Mouse (Mus musculus) large intestine, adult 2 months (tissue): Measurements from ENCODE around the gene Hp. TPM values are rescaled to one million over a fixed set of nuclear protein-coding genes. Genes with fewer than 3 reads are reported as not detected.

Experiments
- DNase-seq: peaks from one replicate; pipeline ENCODE4 v3.0.0-alpha.2; 2012; ENCODE audit warnings: low read depth, low spot score
- WGBS: fragments of 180-500 bp; shearing (Covaris S2); methylation state at CpG from one replicate; pipeline ENCODE4 v1.1.7; 2018; 5-methylcytosine and 5-hydroxymethylcytosine counted together
- polyA plus RNA-seq: library from polyadenylated mRNA; depleted of rRNA; stranded (reverse); fragments of >200 nt; gene quantifications from 2 replicates; pipeline ENCODE4 v1.2.3, GENCODE M21; 2012; rRNA removed

Gene Hp
- polyA plus RNA-seq = 17.8 and 35.4 TPM in 2 replicates

DNA sequence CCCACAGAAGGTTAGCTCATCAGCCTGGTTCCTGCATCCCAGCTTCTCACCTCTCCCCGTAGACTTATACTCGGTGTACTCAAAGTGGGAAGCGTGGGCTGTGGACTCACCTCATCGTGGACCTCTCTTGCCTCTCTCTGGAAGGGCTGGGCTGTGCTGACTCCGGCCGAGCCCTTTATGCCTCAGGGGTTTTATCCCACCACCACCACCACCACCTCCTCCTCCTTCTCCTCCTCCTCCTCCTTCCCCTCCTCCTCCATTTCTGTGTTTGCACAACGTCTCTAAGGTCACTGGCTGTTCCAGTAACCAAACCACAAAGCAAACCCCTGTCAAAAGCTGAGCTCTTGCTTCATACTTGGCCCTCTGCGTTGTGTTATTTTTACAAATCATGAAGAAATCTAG, at the start of gene Hp:
Hp (minus strand) TSS at position 273 of the 402 bp plus-strand sequence.
- DNase-seq = no peak
- 35% methylated on average over 8 of the region's 8 CpGs for WGBS

DNA sequence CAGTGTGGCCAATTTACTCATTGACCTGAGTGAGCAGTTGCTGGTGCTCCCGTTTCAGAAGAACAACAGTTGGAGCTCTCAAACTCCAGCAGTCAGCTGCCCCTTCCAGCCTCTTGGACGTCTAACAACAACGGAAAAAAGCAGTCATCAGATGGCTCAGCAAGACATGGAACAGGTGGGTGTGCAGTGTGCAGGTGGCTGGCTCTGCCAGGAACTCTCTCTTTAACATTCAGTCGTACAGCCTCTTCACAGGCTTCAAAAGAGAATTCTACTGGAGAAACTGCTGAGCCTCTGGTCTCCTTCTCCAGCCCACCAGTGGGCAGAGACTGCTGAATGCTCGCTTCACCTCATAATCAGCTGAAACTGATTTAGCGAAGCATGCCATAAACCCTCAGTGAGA, 49.7 kb upstream of the Hp start:
- 44% methylated on average over 6 of the region's 6 CpGs for WGBS

DNA sequence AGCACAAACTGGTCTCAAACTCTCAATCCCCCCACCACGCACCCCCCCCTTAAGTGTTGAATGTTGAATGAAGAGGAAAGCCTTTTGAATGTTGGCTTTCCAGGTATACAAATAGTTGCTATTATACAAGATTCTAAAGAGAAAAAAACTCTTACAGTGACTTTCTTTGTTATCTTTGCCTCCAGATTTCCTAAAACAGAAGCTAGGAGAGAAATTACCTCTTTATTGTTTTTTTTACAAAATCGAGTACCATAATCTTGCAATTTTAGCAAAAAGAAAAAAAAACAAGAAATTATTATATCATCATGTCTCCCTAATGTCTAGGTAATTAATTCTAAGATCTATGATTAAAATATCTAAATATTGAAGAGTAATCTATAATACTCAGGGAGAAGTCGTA, 36.6 kb upstream of the Hp start:
- DNase-seq = no peak
- WGBS = 84% methylated on average over 3 of the region's 3 CpGs

More for the DNA sequence above, 49.7 kb upstream of the Hp start:
- no peak for DNase-seq

DNA sequence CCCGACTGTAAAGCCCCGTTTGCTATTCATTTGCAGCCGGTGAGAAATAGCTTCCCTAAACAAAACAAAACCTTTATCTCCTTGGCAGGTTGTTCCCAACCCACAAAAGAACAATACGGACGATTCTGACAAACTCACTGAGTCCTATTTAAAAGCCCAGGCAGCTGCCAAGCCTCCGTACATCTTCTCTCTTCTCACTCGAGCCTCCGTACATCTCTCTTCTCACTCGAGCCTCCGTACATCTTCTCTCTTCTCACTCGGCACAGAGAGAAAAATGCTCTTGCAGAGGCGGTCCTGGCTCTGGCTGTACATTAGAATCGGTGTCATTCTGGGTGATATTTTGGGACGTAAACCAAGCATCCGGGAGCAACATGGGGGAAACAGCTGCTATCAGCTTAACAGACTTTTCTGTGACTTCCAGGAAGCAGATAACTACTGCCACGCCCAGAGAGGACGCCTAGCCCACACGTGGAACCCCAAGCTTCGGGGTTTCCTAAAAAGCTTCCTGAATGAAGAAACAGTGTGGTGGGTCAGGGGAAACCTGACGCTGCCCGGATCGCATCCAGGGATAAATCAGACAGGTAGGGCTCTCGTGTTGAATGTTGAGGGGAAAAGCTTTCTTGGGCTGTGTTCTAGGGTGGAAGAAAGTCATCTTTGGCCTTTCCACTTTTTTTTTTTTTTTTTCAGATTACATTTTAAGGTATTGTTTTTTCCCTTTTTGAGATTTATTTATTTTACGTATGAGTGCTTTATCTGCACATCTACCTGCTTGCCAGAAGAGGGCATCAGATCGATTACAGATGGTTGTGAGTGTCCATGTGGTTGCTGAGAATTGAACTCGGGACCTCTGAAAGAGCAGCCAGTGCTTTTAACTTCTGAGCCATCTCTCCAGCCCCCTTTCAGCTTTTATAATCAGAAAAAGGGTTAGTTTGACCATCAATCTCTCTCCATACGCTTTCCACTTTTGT, 35.6 kb upstream of the Hp start, which contains the start of gene Pkd1l3:
Pkd1l3 (plus strand) TSS at position 275 of the 968 bp plus-strand sequence.
- WGBS = 50% methylated on average over 27 of the region's 27 CpGs

DNA sequence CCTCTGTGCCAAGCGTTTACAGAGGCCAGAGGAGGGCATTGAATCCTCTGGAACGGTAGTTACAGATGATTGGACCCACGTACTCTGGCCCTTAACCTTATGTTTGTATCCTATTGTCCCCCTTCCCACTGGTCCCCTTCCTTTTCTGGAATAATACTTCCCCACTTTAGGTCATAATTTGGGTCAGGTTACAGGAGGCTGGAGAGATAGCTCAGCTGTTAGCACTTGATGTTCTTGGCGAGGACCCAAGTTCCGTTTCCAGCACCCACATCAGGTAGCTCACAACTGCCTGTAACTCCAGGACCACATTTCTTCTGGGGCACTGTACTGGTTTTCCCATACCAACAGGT, 30.2 kb upstream of the Hp start:
- peak; percentile 13 for DNase-seq
- WGBS = 5% methylated on average over 5 of the region's 5 CpGs

More for the DNA sequence above, 35.6 kb upstream of the Hp start, which contains the start of gene Pkd1l3:
- no peak for DNase-seq

DNA sequence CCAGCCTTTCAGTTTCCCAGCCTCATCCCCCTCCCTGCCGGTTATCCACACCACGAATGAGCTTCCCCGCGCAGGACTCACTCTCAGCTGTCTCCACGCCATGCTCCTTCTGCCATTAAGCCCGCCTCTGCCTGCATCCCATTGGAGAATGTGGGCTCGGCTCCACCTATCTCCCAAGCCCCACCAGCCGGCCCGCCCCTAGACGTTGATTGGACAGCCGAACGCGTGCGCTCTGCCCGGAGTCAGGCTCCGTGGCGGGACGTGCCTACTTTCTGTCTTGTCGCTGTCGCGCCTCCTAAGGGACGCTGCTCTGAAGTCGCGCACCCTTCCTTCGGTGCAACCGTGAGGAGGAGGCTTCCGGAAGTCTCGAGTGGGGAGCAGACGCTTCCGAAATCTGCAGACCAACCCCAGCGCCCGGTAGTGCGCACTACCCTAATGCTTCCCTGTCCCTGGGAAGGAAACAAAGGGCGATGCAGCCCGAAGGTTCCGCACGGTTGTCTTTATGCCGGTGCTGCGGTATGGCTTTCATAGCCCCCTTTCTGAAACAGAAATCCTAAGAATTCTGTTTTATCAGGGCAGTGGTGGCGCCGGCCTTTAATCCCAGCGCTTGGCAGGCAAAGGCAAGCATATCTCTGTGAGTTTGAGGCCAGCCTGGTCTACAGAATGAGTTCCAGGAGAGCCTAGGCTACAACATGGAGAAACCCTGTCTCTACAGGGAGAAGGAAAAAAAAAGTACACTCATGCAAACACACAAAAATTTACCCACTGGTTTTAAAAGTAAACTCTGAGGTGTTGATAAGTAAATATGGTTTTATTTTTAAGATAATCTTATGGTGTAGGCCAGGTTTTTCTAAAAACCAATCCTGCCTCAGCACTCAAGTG, 29.5 kb upstream of the Hp start, which contains the start of gene Dhodh:
Dhodh (minus strand) TSS at position 403 of the 882 bp plus-strand sequence.
- under 1% methylated on average over 42 of the region's 42 CpGs for WGBS

DNA sequence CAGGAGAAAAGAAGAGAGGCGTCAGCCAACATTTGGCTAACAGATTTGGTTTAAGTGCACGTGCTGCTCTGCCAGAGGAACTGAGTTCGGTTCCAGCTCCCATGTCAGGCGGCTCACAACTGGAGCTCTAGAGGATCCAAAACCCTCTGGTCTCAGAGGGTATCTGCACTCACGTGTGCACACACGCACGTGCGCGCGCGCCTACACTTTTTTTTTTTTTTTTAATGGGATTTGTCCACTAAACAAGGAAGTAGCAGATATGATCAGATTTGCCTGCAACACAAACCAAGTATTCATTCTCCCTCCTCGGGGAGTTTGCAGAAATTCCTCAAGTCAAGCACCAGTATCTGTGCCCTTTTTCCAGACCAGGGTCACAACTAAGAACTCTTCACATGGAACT, 28.7 kb upstream of the Hp start:
- no peak for DNase-seq
- 1% methylated on average over 12 of the region's 12 CpGs for WGBS

More for the DNA sequence above, 29.5 kb upstream of the Hp start, which contains the start of gene Dhodh:
- peak; percentile 92 for DNase-seq

DNA sequence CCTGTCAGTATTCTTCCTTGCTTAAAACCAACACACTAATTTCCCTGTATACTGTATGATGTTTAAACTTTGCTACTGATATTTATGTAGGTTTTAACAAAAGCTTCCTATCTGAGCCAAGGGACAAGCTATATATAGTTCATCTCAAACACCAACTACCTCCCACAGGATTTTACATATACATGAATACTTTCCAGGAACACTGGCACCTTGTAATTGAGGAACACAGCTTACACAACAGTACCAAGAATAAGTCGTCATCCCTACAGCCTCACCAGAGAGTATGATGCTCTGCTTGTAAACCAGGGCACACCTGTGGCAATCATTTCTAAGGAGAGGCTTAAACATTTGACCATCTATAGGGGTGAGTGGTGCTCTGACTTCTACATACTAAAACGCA, 27.8 kb upstream of the Hp start:
- DNase-seq = no peak
- WGBS = 66% methylated on average over 2 of the region's 2 CpGs

DNA sequence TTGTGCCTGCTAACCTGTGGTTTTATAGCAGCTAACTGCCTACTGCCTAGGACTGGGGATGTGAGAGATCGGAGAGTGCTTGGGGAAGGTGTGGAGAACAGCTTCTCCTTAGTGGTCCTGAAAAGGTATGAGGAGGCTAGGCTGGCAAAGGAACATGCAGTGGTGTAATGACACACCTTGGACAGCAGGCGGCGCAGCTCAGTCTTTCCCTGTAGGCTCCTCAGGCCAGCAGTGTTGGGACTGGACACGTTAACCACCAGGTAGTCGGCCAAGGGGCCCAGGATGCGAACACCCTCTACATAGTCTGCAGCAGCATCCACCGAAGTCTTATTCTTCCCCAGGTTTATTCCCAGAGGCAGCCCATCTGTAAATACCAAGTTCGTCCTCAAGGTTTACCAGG, 16.9 kb upstream of the Hp start:
- WGBS = 42% methylated on average over 8 of the region's 8 CpGs
- DNase-seq = no peak

DNA sequence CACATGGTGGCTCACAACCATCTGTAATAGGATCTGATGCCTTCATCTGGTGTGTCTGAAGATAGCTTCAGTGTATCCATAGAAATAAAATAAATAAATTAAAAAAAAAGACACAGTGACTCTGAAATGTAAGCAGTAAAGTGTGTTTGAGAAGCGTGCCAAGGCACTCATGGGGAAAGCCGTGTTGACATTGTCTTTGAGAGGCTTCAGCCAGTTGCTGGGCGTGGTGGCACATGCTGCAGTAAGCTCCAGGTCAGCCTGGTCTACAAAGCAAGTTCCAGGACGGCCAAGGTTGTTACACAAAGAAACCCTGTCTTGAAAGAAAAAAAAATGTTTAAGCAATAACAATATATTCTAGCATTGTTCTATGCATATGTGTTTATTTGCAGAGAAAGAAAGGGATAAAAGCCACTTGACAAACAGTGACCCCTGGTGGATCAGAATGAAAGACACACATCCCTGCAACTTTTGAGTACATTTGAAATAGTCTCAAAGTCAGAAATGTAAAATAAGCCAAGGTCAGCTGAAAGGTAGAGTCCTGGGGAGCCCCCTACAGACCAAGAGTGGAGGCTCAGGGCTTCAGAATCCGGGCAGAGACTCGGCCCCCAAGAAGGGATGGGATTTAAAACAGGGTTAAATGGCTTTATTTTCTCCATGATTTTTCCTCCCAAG, 14.3 kb upstream of the Hp start:
- DNase-seq = no peak
- WGBS = 36% methylated on average over 6 of the region's 6 CpGs

DNA sequence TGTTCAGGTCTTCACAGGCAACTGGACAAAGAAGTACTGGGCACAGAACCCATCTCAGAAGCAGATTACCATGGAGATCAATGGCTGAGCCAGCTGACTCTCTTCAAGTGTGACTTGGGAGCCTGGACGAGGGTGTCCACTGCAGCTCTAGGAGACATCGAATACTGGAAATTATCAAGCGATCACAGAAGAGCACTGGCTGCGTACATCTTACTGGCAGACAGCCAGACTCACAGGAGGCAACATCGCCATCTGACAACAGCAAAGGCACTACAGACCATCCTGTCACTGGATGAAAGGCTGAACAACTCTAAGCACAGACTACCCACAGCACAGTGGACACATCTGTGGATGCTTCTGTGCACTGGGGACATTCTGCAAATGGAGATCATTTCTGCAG, 13.2 kb upstream of the Hp start:
- 86% methylated on average over 5 of the region's 5 CpGs for WGBS
- no peak for DNase-seq

DNA sequence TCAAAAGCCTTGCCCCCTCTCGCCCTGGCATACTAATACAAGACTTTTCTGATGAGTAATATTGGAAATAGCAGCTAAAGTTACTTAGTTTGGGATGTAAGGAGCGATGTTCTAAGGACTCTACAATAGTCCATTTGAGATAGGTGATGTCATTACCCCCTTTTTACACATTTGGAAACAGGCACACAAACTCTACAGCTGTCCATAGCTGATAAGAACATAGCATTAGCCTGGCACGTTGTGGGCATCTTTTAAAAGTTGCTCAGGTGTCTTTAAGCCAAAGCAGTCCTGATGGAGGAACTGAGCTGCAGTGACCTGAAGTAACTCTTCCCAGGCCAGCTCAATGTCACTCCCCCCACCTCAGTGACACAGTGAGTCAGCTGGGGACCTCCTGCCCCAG, 12.4 kb upstream of the Hp start:
- 83% methylated on average over 3 of the region's 3 CpGs for WGBS
- DNase-seq = no peak

DNA sequence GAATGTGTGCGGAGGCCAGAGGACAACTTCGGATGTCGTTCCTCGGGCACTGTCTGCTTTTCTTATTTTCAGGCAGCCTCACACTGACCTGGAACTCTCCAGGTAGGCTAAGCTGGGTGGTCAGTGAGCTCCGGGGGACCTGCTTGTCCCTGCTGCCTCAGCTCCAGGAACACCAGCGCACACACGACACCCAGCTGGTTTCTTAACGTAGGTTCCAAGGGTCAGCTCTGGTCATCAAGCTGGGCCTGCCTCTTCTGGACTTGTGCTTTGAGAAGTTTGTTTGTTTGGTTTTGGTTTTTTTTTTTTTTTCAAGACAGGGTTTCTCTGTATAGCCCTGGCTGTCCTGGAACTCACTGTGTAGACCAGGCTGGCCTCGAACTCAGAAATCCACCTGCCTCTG, 11.9 kb upstream of the Hp start:
- DNase-seq = no peak
- 80% methylated on average over 9 of the region's 9 CpGs for WGBS

DNA sequence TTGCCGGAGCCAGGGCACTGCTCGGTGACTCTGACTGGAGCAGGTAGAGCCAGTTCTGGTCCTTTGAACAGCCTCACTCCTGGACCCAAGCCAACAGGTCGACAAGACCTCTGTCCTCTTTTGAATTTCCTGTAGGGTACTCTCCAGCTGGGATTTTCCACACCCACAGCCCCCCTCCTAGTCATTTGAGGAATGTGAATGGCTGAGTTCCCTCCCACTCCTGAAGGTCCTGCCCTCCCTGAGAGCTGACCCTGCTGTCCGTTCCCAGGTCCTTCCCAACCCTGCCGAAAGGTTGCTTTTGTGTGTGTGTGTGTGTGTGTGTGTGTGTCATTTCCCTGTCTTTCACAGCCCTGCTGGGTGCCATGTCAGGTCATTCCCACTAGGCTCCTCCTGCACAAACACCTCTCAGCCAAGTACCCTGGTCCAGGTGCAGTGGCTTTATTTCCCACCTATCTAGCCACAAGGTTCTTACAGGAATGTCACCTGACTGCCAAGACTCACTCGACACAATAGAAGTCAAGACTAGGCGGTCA, 8.1 kb upstream of the Hp start:
- no peak for DNase-seq
- 18% methylated on average over 7 of the region's 7 CpGs for WGBS

DNA sequence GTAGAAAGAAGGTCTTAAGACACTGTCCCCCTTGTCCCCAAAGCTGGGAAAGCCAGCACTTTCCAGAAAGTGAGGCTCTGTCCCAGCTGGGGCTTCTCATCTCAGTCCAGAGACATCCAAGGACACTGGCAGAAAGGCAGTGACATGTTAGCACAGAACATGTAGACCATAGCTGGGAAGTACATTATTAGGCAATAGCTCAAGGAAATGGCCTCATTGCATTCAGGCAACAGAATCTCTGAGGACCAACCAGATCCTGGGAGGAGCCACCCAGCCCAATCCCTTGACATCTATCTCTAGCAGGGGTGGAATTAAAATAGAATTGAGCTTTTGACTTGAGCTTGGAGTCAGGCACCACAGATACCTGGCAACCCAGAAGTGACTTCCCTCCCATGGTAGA, 6.7 kb upstream of the Hp start:
- DNase-seq = no peak

DNA sequence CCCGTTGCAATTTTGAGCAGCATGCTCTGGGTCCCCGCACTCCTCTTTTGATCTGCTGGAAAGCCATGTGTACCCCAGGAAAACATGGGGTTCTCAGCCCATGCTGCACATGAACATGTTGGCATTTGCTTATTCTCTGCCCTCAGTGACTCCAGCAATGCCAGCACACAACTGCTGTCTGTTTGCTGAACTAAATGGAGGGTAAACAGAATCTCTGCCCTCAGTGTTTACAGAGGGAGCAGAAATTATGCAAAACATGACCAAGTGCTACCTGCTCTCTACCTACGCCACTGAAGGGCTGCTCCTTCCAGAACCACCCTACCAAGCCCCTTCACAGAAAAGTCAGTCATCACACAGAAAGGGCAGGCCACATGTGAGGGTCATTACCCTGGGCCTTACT, 5.9 kb upstream of the Hp start:
- 41% methylated on average over 3 of the region's 3 CpGs for WGBS
- no peak for DNase-seq

DNA sequence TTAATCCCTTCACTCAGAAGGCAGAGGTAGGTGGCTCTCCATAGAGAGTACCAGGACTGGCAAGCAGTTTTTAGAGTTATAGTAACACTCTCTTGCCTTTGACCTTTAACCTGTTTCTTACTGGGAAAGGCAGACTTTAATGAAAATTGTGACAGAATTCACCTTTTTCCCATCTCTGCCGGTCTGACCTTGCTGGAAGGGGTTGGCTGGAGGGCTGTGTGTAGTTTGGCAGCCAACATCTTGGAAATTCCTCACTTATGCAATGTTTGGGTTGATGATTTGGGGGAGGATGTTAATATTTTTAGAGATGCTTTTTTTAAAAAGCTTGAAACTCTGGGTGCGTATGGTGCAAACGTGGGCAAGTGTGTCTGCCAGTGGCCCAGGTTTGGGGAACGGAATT, 5.3 kb upstream of the Hp start:
- no peak for DNase-seq
- WGBS = 81% methylated on average over 4 of the region's 4 CpGs

DNA sequence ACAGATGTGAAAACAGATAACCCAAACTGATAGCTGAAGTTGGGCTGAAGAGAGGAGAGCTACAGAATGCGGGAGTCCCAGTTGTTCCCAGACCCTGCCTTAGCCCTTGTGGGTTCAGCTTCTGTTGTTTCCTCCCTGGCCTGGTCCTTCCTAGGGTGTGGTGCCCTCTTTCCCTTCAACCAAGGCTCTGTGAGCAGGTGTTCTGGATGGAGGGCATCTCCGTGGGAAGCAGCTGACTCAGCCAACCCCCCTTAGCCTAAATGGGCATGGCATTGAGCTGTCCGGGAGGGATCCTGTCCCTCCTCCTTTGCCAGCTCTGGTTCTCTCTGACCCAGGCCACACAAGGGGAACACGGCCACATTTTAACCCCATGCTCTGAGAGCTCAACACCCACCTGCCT, 2.7 kb downstream of the Hp start:
- no peak for DNase-seq
- 56% methylated on average over 4 of the region's 4 CpGs for WGBS

DNA sequence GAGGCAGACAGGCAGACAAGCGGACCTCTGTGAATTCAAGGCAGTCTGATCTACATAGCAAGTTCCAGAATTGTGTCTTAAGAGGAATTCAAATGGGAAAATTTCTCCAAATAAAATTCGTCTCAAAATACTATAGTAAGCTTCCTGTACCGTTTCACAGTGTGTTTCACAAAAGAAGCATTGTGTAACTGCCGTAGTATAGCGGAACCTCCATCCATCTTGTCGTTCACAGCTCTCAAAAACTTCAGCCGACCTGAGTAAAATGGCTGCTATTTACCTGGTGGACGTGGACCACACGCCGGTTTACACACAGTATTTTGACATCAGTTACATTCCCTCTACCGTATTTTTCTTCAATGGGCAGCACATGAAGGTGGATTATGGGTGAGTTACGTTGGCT, 7.8 kb downstream of the Hp start:
- no peak for DNase-seq
- 88% methylated on average over 12 of the region's 12 CpGs for WGBS
